Mouse (Mus musculus): ENCODE measurements at regions not wholly inside any gene's neighbourhood (a gene's known extent, or its start where the extent isn't known, plus 50 kb on each side); places are given as distances from the start of the nearest gene placed in this dataset.

DNA sequence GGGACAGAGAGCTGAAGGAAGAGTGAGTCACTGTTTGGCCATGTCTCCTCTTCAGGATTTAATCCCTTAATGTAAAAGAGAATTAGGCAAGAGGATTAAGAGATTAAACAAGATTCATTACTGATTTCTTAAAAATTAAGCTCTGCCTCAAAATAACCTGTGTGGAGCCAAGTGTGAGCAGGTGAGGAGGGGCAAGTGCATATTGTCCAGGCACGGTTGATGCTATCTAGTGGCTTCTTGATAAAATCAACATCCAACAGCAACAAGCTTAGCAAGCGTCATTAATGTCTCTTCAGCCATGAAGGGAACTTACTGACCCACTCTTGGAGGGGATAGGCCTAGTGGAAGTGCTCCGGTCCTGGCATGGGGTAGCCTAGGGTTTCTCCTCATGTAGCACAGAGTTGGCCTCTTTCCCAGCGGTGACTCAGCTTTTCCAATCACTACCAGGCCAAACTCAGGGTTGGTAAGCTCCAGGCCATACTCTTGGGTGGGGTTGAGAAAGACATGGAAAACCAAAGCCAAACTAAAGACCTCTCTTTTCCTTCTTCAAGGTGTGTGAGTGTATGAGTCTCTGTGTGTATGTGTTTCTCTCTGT is 55.0 kb upstream of the Ubr2 start:
- no peak for DNase-seq (ENCODE audit: low spot score in 2 of 2)

DNA sequence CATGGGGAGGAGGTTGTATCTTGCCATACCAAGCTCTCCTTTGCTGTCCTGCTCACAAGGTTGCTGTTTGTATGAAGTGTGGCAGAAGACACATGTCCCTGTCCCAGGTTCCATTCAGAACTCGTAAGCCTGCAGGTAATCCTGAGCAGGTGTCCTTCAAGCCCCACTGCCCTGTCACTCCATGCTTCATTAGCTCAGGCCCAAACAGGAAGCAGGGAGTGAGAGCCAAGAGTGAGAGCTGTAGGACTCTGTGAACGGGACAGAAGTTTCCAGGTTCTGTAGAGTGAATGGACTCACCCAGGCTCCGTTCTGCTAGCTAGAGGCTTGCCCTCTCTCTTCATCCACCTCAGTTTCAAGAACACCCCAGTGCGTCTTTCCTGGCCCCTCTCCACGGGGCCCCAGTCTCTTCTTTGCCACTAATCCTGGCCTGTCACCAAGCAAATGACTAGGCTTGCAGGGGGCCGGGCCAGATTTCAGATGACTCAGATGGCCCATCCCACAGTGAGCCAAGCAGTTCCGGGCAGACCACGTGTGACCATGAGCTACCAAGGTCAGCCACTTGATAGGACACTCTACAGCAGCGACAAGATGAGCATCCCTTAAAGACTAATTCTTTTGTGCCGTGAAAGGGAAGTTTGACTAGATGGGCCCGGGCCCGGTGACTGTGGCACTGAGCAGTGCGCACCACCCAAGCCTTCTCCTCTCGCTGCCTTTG is 54.4 kb upstream of the Ubr2 start:
- no peak for DNase-seq (ENCODE audit: low spot score in 2 of 2)

DNA sequence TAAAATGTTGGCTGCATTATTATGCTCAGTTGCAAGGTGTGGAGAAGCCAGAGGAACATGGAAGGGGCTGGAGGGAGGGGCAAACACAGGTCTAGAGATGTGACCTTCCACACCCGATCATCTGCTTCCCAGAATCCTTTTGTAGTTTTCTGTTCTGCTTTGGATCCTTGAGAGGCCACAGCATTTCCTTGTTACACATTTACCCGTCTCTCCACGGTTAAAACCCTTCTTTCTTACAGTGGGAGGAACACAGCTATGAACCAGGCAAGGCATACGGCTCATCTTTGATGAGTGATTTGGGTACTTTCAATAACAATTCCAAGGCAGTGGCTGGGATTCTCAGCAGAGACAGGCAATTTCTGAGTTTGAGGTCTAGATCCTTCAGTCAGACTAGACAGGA is 53.6 kb upstream of the Ubr2 start:
- DNase-seq (ENCODE audit: low spot score in 2 of 2), result no peak

DNA sequence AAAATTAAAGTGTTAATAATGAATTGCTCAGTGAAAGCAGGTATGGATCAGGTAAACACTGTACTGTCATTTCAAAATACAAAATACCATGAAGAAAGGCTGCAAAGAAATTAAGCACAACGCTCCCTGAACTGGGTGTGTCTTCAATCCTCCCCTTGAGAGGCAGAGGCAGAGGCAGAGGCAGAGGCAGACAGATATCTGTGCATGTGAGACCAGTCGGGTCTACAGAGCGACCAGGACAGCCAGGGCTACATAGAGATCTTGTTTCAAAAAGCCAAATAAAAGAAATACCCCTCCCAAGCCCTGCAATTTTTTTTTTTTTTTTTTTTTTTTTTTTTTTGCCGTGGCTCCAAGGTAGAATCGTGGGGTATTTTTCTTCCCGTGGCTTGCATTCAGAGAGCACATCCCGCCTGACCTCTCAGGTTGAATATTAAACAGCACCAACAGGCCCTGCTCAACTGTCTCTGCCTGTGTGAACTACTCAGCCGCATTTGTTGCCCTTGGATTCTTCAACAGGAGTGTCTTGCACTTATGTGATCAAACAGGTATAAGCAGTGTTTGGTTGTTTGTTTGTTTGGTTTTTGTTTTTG is 50.8 kb upstream of the Ubr2 start:
- no peak for DNase-seq (ENCODE audit: low spot score in 2 of 2)
